Comparison of ENCODE assay signal across 8 mouse cellular contexts in genomic region chr2:165417291-165417690, GRCm38 (mm10). TPM values are rescaled to one million over a fixed set of nuclear protein-coding genes. Genes with fewer than 3 reads are reported as not detected.
A peak's percentile ranks its signal among the peaks of the same experiment; 100 is the strongest.
DNase-seq lines count a peak whose midpoint lies in the region; ATAC-seq and TF ChIP-seq lines count a peak whose summit lies in the region.

No protein-coding gene starts in this region.

- H3K4me1 ChIP-seq in forebrain, postnatal 0 days (ENCODE audit: insufficient read depth), result no peaks in the 10 kb centered on the region
- peaks cover 0 to 17% of the 10 kb centered on the region in 2 experiments; a peak in 2 of 4 replicates for H3K4me1 ChIP-seq in liver, embryonic 14.5 days (replicated peaks; ENCODE audit: control insufficient read depth in 2 of 2, insufficient read depth in 2 of 2, low read length in 1 of 2)
- H3K4me1 ChIP-seq in stomach, embryonic 14.5 days (ENCODE audit: control insufficient read depth, insufficient read depth, low read length), result no peaks in the 10 kb centered on the region

- no peak for ATAC-seq in cerebellum, adult (ENCODE audit: insufficient number of reproducible peaks, low FRiP score, low TSS enrichment)
- ATAC-seq in forebrain, postnatal 0 days, result peak; percentile 64
- peak; percentile 49; the same call in 1 of the 2 replicates for ATAC-seq in liver, embryonic 14.5 days (ENCODE audit: insufficient read depth)
- 0 out of 2 replicates have a peak, but pooled peaks have one; percentile 39 for ATAC-seq in stomach, embryonic 14.5 days (ENCODE audit: insufficient number of reproducible peaks, insufficient read depth, low FRiP score, low read depth)

- peak; percentile 42 for DNase-seq in cerebellum, adult 11 months
- DNase-seq in brain, adult 2 months (ENCODE audit: low read depth, low spot score), result peak; percentile 92
- DNase-seq in forebrain, postnatal 0 days, result peak; percentile 59
- DNase-seq in kidney, postnatal 4 days, result peak; percentile 57 to 67
- DNase-seq in liver, embryonic 14.5 days (ENCODE audit: low read depth in 3 of 3, low spot score in 3 of 3), result no peak
- no peak for DNase-seq in urinary bladder, adult 2 months (ENCODE audit: low spot score)

- H3K4me2 ChIP-seq in forebrain, postnatal 0 days (ENCODE audit: low read depth), result no peak overlapping the region
- H3K4me2 ChIP-seq in liver, embryonic 14.5 days (ENCODE audit: low read depth), result no peak overlapping the region
- H3K4me2 ChIP-seq in stomach, embryonic 14.5 days (replicated peaks; ENCODE audit: low read depth, low read length), result no peak overlapping the region

- H3K4me3 ChIP-seq in forebrain, postnatal 0 days (ENCODE audit: low read depth, low read length), result no peak overlapping the region
- no peak overlapping the region for H3K4me3 ChIP-seq in liver, embryonic 14.5 days (ENCODE audit: insufficient read depth in 1 of 2, low read depth in 2 of 2, low read length in 2 of 2)
- H3K4me3 ChIP-seq in stomach, embryonic 14.5 days (ENCODE audit: low read depth, low read length), result no peak overlapping the region

- peak overlapping the region; percentile 31; the same call in 1 of the 2 replicates for H3K27ac ChIP-seq in forebrain, postnatal 0 days (ENCODE audit: low read depth, low read length)
- no peak overlapping the region for H3K27ac ChIP-seq in liver, embryonic 14.5 days
- no peak overlapping the region for H3K27ac ChIP-seq in stomach, embryonic 14.5 days (ENCODE audit: low read length)

- WGBS in forebrain, postnatal 0 days, result 24% methylated on average over 7 of the region's 7 CpGs
- 58% methylated on average over 7 of the region's 7 CpGs for WGBS in liver, embryonic 14.5 days (ENCODE audit: insufficient replicate concordance)
- WGBS in stomach, embryonic 14.5 days, result 76% methylated on average over 7 of the region's 7 CpGs

- no peaks in the 10 kb centered on the region for H3K36me3 ChIP-seq in forebrain, postnatal 0 days (ENCODE audit: insufficient read depth)
- no peaks in the 10 kb centered on the region for H3K36me3 ChIP-seq in liver, embryonic 14.5 days (replicated peaks; ENCODE audit: control insufficient read depth, insufficient read depth, low read depth)
- no peaks in the 10 kb centered on the region for H3K36me3 ChIP-seq in stomach, embryonic 14.5 days (ENCODE audit: control insufficient read depth, insufficient read depth, low read length)

- H3K27me3 ChIP-seq in forebrain, postnatal 0 days (ENCODE audit: insufficient read depth, low read length), result no peaks in the 10 kb centered on the region
- H3K27me3 ChIP-seq in liver, embryonic 14.5 days (ENCODE audit: control insufficient read depth, insufficient read depth, low read length), result no peaks in the 10 kb centered on the region
- H3K27me3 ChIP-seq in stomach, embryonic 14.5 days (ENCODE audit: control insufficient read depth, insufficient read depth, low read length), result no peaks in the 10 kb centered on the region

- no peaks in the 10 kb centered on the region for H3K9me3 ChIP-seq in forebrain, postnatal 0 days (ENCODE audit: low read length)
- no peaks in the 10 kb centered on the region for H3K9me3 ChIP-seq in liver, embryonic 14.5 days (ENCODE audit: control insufficient read depth, low read length)
- H3K9me3 ChIP-seq in stomach, embryonic 14.5 days (ENCODE audit: control insufficient read depth, low read depth, low read length), result no peaks in the 10 kb centered on the region

- H3K9ac ChIP-seq in forebrain, postnatal 0 days, result no peak overlapping the region
- no peak overlapping the region for H3K9ac ChIP-seq in liver, embryonic 14.5 days (replicated peaks)
- no peak overlapping the region for H3K9ac ChIP-seq in stomach, embryonic 14.5 days (replicated peaks; ENCODE audit: low read depth, low read length)

- no peak for TF ChIP-seq CTCF in forebrain, postnatal 0 days (IDR thresholded peaks at IDR 0.05; ENCODE audit: low read depth)
- TF ChIP-seq CTCF in liver, embryonic 14.5 days (IDR thresholded peaks at IDR 0.05; ENCODE audit: low read depth), result no peak

- TF ChIP-seq EP300 in liver, embryonic 14.5 days (IDR thresholded peaks at IDR 0.05; ENCODE audit: low read depth), result no peak

RNA-seq across cellular contexts. Expression of gene Ocstamp, which starts 17.1 kb away (rescaled TPM):
- not detected in 2 replicates for total RNA-seq in forebrain, postnatal 0 days (2014; rRNA removed)
- not detected in 2 replicates for polyA plus RNA-seq in forebrain, postnatal 0 days (2015; fragmentation: Nextera tagmentation; extraction: Ambion mirVana)
- polyA plus RNA-seq in liver, embryonic 14.5 days (2012; rRNA removed), result 0.86 and 1.4 TPM in 2 replicates
- 2.1 and 2.7 TPM in 2 replicates for polyA plus RNA-seq in liver, embryonic 14.5 days (2014; fragmentation: Nextera tagmentation; extraction: Ambion mirVana)
- polyA plus RNA-seq in stomach, embryonic 14.5 days (2014; fragmentation: Nextera tagmentation; extraction: Ambion mirVana), result 0.06 TPM in 1 of 2 replicates, not detected in the other
- 0.01 and 0.03 TPM in 2 replicates for polyA plus RNA-seq in urinary bladder, adult 2 months (2012; rRNA removed)

RNA-seq across cellular contexts. Expression of gene Zfp334, which starts 29.2 kb away (rescaled TPM):
- 16.7 and 22.4 TPM in 2 replicates for total RNA-seq in forebrain, postnatal 0 days (2014; rRNA removed)
- polyA plus RNA-seq in forebrain, postnatal 0 days (2015; fragmentation: Nextera tagmentation; extraction: Ambion mirVana), result 2.8 and 4.6 TPM in 2 replicates
- 0.66 and 0.73 TPM in 2 replicates for polyA plus RNA-seq in liver, embryonic 14.5 days (2012; rRNA removed)
- 0.89 and 1.1 TPM in 2 replicates for polyA plus RNA-seq in liver, embryonic 14.5 days (2014; fragmentation: Nextera tagmentation; extraction: Ambion mirVana)
- 9.6 and 10.3 TPM in 2 replicates for polyA plus RNA-seq in stomach, embryonic 14.5 days (2014; fragmentation: Nextera tagmentation; extraction: Ambion mirVana)
- polyA plus RNA-seq in urinary bladder, adult 2 months (2012; rRNA removed), result 2.7 and 3.4 TPM in 2 replicates

RNA-seq across cellular contexts. Expression of gene Zfp663, which starts 48.8 kb away (rescaled TPM):
- 3.2 and 14.4 TPM in 2 replicates for total RNA-seq in forebrain, postnatal 0 days (2014; rRNA removed)
- 2.1 and 3.3 TPM in 2 replicates for polyA plus RNA-seq in forebrain, postnatal 0 days (2015; fragmentation: Nextera tagmentation; extraction: Ambion mirVana)
- 0.02 and 0.03 TPM in 2 replicates for polyA plus RNA-seq in liver, embryonic 14.5 days (2012; rRNA removed)
- polyA plus RNA-seq in liver, embryonic 14.5 days (2014; fragmentation: Nextera tagmentation; extraction: Ambion mirVana), result 0.08 and 0.13 TPM in 2 replicates
- polyA plus RNA-seq in stomach, embryonic 14.5 days (2014; fragmentation: Nextera tagmentation; extraction: Ambion mirVana), result 0.23 and 1.7 TPM in 2 replicates
- 0.01 TPM in 1 of 2 replicates, not detected in the other for polyA plus RNA-seq in urinary bladder, adult 2 months (2012; rRNA removed)

RNA-seq across cellular contexts. Expression of gene Slc13a3, which starts 55.7 kb away (rescaled TPM):
- 12.7 and 24.3 TPM in 2 replicates for total RNA-seq in forebrain, postnatal 0 days (2014; rRNA removed)
- 14.4 and 18.0 TPM in 2 replicates for polyA plus RNA-seq in forebrain, postnatal 0 days (2015; fragmentation: Nextera tagmentation; extraction: Ambion mirVana)
- polyA plus RNA-seq in liver, embryonic 14.5 days (2012; rRNA removed), result 3.2 and 3.8 TPM in 2 replicates
- polyA plus RNA-seq in liver, embryonic 14.5 days (2014; fragmentation: Nextera tagmentation; extraction: Ambion mirVana), result 5.7 and 7.7 TPM in 2 replicates
- polyA plus RNA-seq in stomach, embryonic 14.5 days (2014; fragmentation: Nextera tagmentation; extraction: Ambion mirVana), result 0.38 TPM in 1 of 2 replicates, not detected in the other
- 0.47 and 0.62 TPM in 2 replicates for polyA plus RNA-seq in urinary bladder, adult 2 months (2012; rRNA removed)

Comparison
In these comparisons a context has a peak if more than half of its experiments do, and no peak if none do; other contexts are left out.
1. DNase-seq: peak in cerebellum, adult 11 months (single experiment), brain, adult 2 months (single experiment), forebrain, postnatal 0 days (single experiment) and kidney, postnatal 4 days (2 of 2); none in liver, embryonic 14.5 days (0 of 3) and urinary bladder, adult 2 months (single experiment).